26 mouse cellular contexts compared by ENCODE assay signal in the genomic region with DNA sequence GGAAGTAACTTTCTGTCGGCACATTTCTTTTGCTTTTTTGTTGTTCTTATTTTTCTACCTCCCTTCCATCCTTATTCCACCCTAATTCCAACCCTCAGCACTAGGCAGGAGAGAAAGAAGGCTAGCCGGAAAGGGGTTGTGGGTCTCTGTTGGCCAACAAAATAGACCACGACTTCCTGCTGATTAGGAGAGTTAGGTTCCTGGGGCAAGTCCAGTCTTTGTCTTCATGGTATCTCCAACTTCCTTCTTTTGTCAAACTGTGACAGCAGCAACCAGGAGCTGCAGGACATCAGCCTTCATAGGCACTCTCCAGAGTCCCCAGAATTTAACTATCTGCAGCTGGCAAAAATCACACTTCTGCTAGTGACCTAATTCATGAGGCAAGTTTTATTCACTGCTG. TPM values are rescaled to one million over a fixed set of nuclear protein-coding genes. Genes with fewer than 3 reads are reported as not detected.
DNase-seq lines count a peak whose midpoint lies in the region; ATAC-seq lines count a peak whose summit lies in the region.
"Had no signal": no experiment of that assay in that cellular context is flagged by ENCODE, and none has a peak within 500 bp of the region (broad histone marks: within the 10 kb centered on the region; RNA-seq: fewer than 3 reads in every experiment).

No protein-coding gene starts in this region.

- no peak overlapping the region for H3K4me3 ChIP-seq in heart, embryonic 14.5 days (ENCODE audit: control insufficient read depth in 1 of 2, insufficient read depth in 1 of 2, low read depth in 1 of 2, low read length in 2 of 2)
- H3K4me3 ChIP-seq in neural tube, embryonic 15.5 days (replicated peaks) = no peak overlapping the region
- H3K4me3 ChIP-seq: embryonic facial prominence, embryonic 13.5 days; erythroblast, embryonic 14.5 days; gastrocnemius, adult 2 months; heart, embryonic 15.5 days; hindbrain, embryonic 12.5 days; limb, embryonic 12.5 days; liver, embryonic 12.5 days; lung, embryonic 15.5 days; midbrain, embryonic 10.5 days had no signal

- intact Hi-C loops in heart, postnatal 10 days (cut with DNase I) = no loop called here

- no peaks in the 10 kb centered on the region for H3K4me1 ChIP-seq in heart, embryonic 14.5 days (ENCODE audit: control insufficient read depth in 2 of 2, insufficient read depth in 2 of 2, low read length in 2 of 2)
- H3K4me1 ChIP-seq in neural tube, embryonic 15.5 days = no peaks in the 10 kb centered on the region
- H3K4me1 ChIP-seq: embryonic facial prominence, embryonic 13.5 days; heart, embryonic 15.5 days; hindbrain, embryonic 12.5 days; limb, embryonic 12.5 days; lung, embryonic 15.5 days; midbrain, embryonic 10.5 days had no signal

- no peak overlapping the region for H3K9ac ChIP-seq in heart, embryonic 14.5 days (ENCODE audit: low read length)
- H3K9ac ChIP-seq in neural tube, embryonic 15.5 days (replicated peaks) = no peak overlapping the region
- H3K9ac ChIP-seq: embryonic facial prominence, embryonic 13.5 days; heart, embryonic 15.5 days; hindbrain, embryonic 12.5 days; limb, embryonic 12.5 days; liver, embryonic 12.5 days; lung, embryonic 15.5 days had no signal

- no peaks in the 10 kb centered on the region for H3K9me3 ChIP-seq in heart, embryonic 14.5 days (ENCODE audit: control insufficient read depth, low read length)
- no peaks in the 10 kb centered on the region for H3K9me3 ChIP-seq in neural tube, embryonic 15.5 days (replicated peaks)
- H3K9me3 ChIP-seq: embryonic facial prominence, embryonic 13.5 days; heart, embryonic 15.5 days; hindbrain, embryonic 12.5 days; limb, embryonic 12.5 days; liver, embryonic 12.5 days; lung, embryonic 15.5 days; midbrain, embryonic 10.5 days had no signal

- ATAC-seq in heart, embryonic 14.5 days (ENCODE audit: insufficient number of reproducible peaks, insufficient read depth, low FRiP score, low read depth) = peak; percentile 59; the same call in 1 of the 2 replicates
- peak; percentile 78 to 81 for ATAC-seq in hematopoietic stem cell, adult 5-6 weeks (replicated peaks in 1 of 2; ENCODE audit: insufficient read depth in 1 of 2, low FRiP score in 2 of 2, low TSS enrichment in 1 of 2, low read depth in 1 of 2, poor library complexity in 2 of 2, severe bottlenecking in 2 of 2)
- ATAC-seq in neural tube, embryonic 15.5 days (ENCODE audit: low FRiP score) = no peak
- ATAC-seq: forebrain, embryonic 14.5 days; liver, embryonic 12.5 days had no signal

- H3K36me3 ChIP-seq in heart, embryonic 14.5 days (ENCODE audit: control insufficient read depth, insufficient read depth, low read length) = 0 out of 2 replicates have a peak, but pooled peaks cover 10% of the 10 kb centered on the region
- H3K36me3 ChIP-seq in neural tube, embryonic 15.5 days = no peaks in the 10 kb centered on the region
- H3K36me3 ChIP-seq: heart, embryonic 15.5 days had no signal

- 73% methylated on average over 3 of the region's 3 CpGs for WGBS in heart, embryonic 14.5 days
- WGBS in neural tube, embryonic 15.5 days = 90% methylated on average over 3 of the region's 3 CpGs

- H3K4me2 ChIP-seq in heart, embryonic 14.5 days (ENCODE audit: low read length) = no peak overlapping the region
- no peak overlapping the region for H3K4me2 ChIP-seq in neural tube, embryonic 15.5 days
- H3K4me2 ChIP-seq: embryonic facial prominence, embryonic 13.5 days; heart, embryonic 15.5 days; hindbrain, embryonic 12.5 days; limb, embryonic 12.5 days; liver, embryonic 12.5 days; lung, embryonic 15.5 days had no signal

- H3K27ac ChIP-seq in heart, embryonic 14.5 days (replicated peaks in 1 of 2; ENCODE audit: control insufficient read depth in 1 of 2, insufficient read depth in 1 of 2, low read depth in 2 of 2, low read length in 2 of 2) = no peak overlapping the region; a peak in 1 of 4 replicates
- H3K27ac ChIP-seq in neural tube, embryonic 15.5 days (replicated peaks) = no peak overlapping the region
- H3K27ac ChIP-seq: embryonic facial prominence, embryonic 13.5 days; gastrocnemius, adult 2 months; heart, embryonic 15.5 days; hindbrain, embryonic 12.5 days; limb, embryonic 12.5 days; liver, embryonic 12.5 days; lung, embryonic 15.5 days; midbrain, embryonic 10.5 days had no signal

- H3K27me3 ChIP-seq in heart, embryonic 14.5 days (ENCODE audit: control insufficient read depth, insufficient read depth, low read length) = no peaks in the 10 kb centered on the region
- H3K27me3 ChIP-seq in neural tube, embryonic 15.5 days (replicated peaks) = no peaks in the 10 kb centered on the region
- H3K27me3 ChIP-seq: embryonic facial prominence, embryonic 13.5 days; heart, embryonic 15.5 days; hindbrain, embryonic 12.5 days; limb, embryonic 12.5 days; liver, embryonic 12.5 days; lung, embryonic 15.5 days had no signal

- no peak for DNase-seq in heart, postnatal 10 days
- DNase-seq in lung, postnatal 36 days = peak; percentile 4
- DNase-seq in lung, postnatal 14 days = no peak
- no peak for DNase-seq in adrenal gland, postnatal 10 days
- DNase-seq: adrenal gland, postnatal 36 days; cerebellum, adult 11-12 months; cerebellum, postnatal 14 days; embryo, embryonic 11 days; gastrocnemius, adult 2 months; kidney, adult 11 months; kidney, postnatal 4 days; right cerebral cortex, adult 18-20 months; right cerebral cortex, postnatal 4 days; thymus, postnatal 14 days had no signal

RNA-seq across cellular contexts. Expression of gene Hace1, which starts 41.4 kb away (rescaled TPM):
- polyA plus RNA-seq in heart, embryonic 14.5 days (2014; fragmentation: Nextera tagmentation; extraction: Ambion mirVana) = 14.9 and 16.9 TPM in 2 replicates
- total RNA-seq in heart, postnatal 10 days (2021) = 10 to 100 TPM; 10.3 to 13.1 TPM
- total RNA-seq in hematopoietic stem cell, adult 5-6 weeks (2017) = 18.2 and 33.1 TPM in 2 replicates
- total RNA-seq in adrenal gland, postnatal 10 days (2021) = 10 to 100 TPM in 1 of 2 experiments, 1 to 10 TPM in 1; 8.5 to 10.9 TPM
- polyA plus RNA-seq in neural tube, embryonic 15.5 days (2015; fragmentation: Nextera tagmentation; extraction: Ambion mirVana) = 13.2 and 16.8 TPM in 2 replicates
